Mouse (Mus musculus) ES-E14 (cell line): Measurements from ENCODE around the gene 1700011M02Rik. TPM values are rescaled to one million over a fixed set of nuclear protein-coding genes. Genes with fewer than 3 reads are reported as not detected.
"Not testable (repeated sequence)": the region's sequence is repeated elsewhere in the genome, so short reads cannot be mapped to it uniquely, and the experiment has no call there.

ENCODE experiments used
- DNase-seq: peaks from one replicate; pipeline ENCODE4 v3.0.0-alpha.2; 2013; ENCODE audit warnings: low read depth, low spot score
- H3K27ac ChIP-seq: 2 replicates; pipeline ENCODE4 v1.5.1; 2012; ENCODE audit warnings: low read depth, mild to moderate bottlenecking, low read length, moderate library complexity, mixed read lengths; ENCODE audit not compliant: poor library complexity, insufficient read depth, severe bottlenecking
- H3K36me3 ChIP-seq: 2 replicates; pipeline ENCODE4 v1.6.1; 2012; ENCODE audit warnings: mild to moderate bottlenecking, low read length, moderate library complexity, mixed read lengths; ENCODE audit not compliant: control insufficient read depth, poor library complexity, insufficient read depth, severe bottlenecking
- H3K4me1 ChIP-seq, 2 experiments: fragments of 150-350 bp in 1 of 2; sonication (generic) in 1 of 2; 2 replicates each; pipeline ENCODE4 v1.6.1; 2012; ENCODE audit warnings: low read length in 2 of 2, mild to moderate bottlenecking in 1 of 2, mixed read lengths in 1 of 2; ENCODE audit not compliant: control insufficient read depth in 2 of 2, insufficient read depth in 2 of 2, poor library complexity in 1 of 2
- H3K4me3 ChIP-seq, 2 experiments: fragments of 150-350 bp in 1 of 2; sonication (generic) in 1 of 2; 2 replicates each; pipeline ENCODE4 v1.5.1; 2012; ENCODE audit warnings: low read length in 2 of 2, low read depth in 1 of 2, mild to moderate bottlenecking in 1 of 2, mixed read lengths in 1 of 2; ENCODE audit not compliant: insufficient read depth in 1 of 2, poor library complexity in 1 of 2, severe bottlenecking in 1 of 2
- H3K9ac ChIP-seq: 2 replicates; pipeline ENCODE4 v1.6.1; 2012; ENCODE audit warnings: low read depth, mild to moderate bottlenecking, low read length, mixed read lengths; ENCODE audit not compliant: poor library complexity, insufficient read depth, severe bottlenecking
- H3K9me3 ChIP-seq: fragments of 150-350 bp; sonication (generic); 2 replicates; pipeline ENCODE4 v1.6.1; 2012; ENCODE audit warnings: low read depth, mild to moderate bottlenecking, low read length; ENCODE audit not compliant: control insufficient read depth, insufficient read depth
- CHD2 ChIP-seq: IDR thresholded peaks from 2 replicates; pipeline ENCODE4 v1.6.1; 2014; ENCODE audit warnings: mild to moderate bottlenecking, low read depth, low read length, inconsistent platforms
- MAFK ChIP-seq: IDR thresholded peaks from 2 replicates; pipeline ENCODE4 v1.6.1; 2014; ENCODE audit warnings: mild to moderate bottlenecking, low read depth, low read length, inconsistent platforms; ENCODE audit not compliant: insufficient read depth
- ZNF384 ChIP-seq: IDR thresholded peaks from 2 replicates; pipeline ENCODE4 v1.6.1; 2012; ENCODE audit warnings: low read depth, low read length, inconsistent platforms
- in situ Hi-C, 2 experiments: fragments of 600-800 bp; cut with MboI; formaldehyde crosslinking; loops; one replicate each; pipeline ENCODE4 v1.15.1; 2025; ENCODE audit warnings: low sequenced_read_pairs in 2 of 2, inconsistent platforms in 1 of 2; ENCODE audit not compliant: unreplicated experiment in 2 of 2
- total RNA-seq: library from RNA; depleted of rRNA; stranded (reverse); fragments of 300-350 nt; gene quantifications from 2 replicates; pipeline ENCODE4 v1.2.3, GENCODE M21; 2012; rRNA removed

Gene 1700011M02Rik
- total RNA-seq = not detected in 2 replicates

DNA sequence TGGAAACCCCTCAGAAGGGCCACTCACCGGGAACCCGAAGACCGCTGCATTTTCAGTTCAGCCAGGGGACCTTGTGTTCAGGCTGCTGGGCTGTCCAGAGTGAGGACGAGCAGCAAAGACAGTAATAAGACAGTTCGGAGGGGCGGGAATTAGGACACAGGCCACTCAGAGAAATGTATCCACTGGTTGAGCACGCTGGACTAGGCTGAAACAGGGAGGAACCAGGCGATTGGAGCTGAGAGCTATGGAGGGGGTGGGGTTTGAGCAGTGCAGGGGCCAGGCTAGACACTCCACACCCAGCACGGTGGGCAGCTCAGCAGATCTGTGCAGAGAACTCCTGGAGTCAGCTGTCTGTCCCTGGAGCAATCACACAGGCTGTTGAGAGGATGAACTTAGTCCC is at the start of gene 1700011M02Rik, which contains the start of gene Dmrtc1a:
1700011M02Rik (plus strand) TSS at position 319 of the 400 bp plus-strand sequence.
Dmrtc1a (minus strand) TSS at position 101 of the 400 bp plus-strand sequence.
- H3K4me1 ChIP-seq, H3K36me3 ChIP-seq, DNase-seq, in situ Hi-C loops, H3K27ac ChIP-seq, H3K9ac ChIP-seq, H3K9me3 ChIP-seq, H3K4me3 ChIP-seq: not testable (repeated sequence)

DNA sequence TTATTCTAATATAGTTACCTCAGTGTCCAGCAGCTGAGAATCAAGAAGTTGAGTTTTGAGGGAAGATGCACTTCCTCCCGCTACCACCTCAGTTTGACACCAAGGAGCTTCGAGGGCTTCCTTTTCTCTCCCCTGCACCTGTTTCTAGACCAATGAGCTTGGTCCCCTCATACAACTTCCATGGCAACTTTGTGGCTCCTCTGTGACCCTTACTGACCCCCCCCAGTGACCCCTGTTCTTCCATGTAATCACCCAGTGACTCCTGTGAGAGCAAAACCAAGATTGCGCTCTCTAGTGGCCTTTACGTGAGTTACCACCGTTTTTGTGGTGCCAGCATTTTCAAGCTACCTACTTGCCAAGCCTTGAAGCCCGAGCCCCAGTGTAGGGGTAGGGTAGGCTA is 40.8 kb upstream of the 1700011M02Rik start, which contains the start of gene 1700031F05Rik:
1700031F05Rik (minus strand) TSS at position 101 of the 400 bp plus-strand sequence.
- H3K4me1 ChIP-seq = no peaks in the 10 kb centered on the region
- no peak within 1 kb of the TSS for H3K27ac ChIP-seq
- no peak for DNase-seq
- no peak within 1 kb of the TSS for H3K9ac ChIP-seq
- H3K4me3 ChIP-seq = no peak within 1 kb of the TSS
- no peak for TF ChIP-seq ZNF384
- no peak for TF ChIP-seq MAFK
- H3K36me3 ChIP-seq = no peaks in the 10 kb centered on the region
- H3K9me3 ChIP-seq = no peaks in the 10 kb centered on the region
- in situ Hi-C loops = no loop called here

- H3K9me3 ChIP-seq, H3K27ac ChIP-seq, H3K9ac ChIP-seq, H3K36me3 ChIP-seq, in situ Hi-C loops, H3K4me1 ChIP-seq, DNase-seq, H3K4me3 ChIP-seq: not testable (repeated sequence)
Measured at GRCm38 (mm10) chrX:102914823-102915222, 6.1 kb downstream of the 1700011M02Rik start.

DNA sequence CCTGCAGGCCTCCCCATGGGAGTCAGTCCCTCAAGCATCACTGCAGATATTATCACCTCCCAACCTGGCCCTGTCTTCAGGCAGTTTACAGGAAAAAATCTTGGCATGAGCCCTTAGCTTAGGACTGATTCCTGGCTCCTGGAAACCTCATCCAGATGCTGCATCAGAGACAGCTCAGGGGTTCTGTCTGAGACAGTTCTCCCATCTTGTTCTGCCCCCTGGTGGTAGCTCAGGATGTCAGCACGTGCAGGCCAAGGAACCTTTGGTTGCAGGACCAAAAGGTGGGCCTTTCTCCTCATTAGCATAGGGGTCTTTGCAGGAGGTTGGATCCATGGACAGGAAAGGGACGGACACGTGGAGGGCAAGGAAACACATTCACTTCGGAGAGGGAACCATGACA is 18.0 kb downstream of the 1700011M02Rik start:
- H3K27ac ChIP-seq, in situ Hi-C loops, H3K9me3 ChIP-seq, DNase-seq, H3K36me3 ChIP-seq, H3K4me1 ChIP-seq, H3K9ac ChIP-seq, H3K4me3 ChIP-seq: not testable (repeated sequence)

GRCm38 (mm10) chrX:102928072-102928471 is 19.4 kb downstream of the 1700011M02Rik start, which contains the start of gene 1700018G05Rik:
Gene 1700018G05Rik (plus strand): TSS chrX:102928372.
- H3K4me1 ChIP-seq, H3K9ac ChIP-seq, H3K9me3 ChIP-seq, DNase-seq, H3K27ac ChIP-seq, in situ Hi-C loops, H3K36me3 ChIP-seq, H3K4me3 ChIP-seq: not testable (repeated sequence)

- in situ Hi-C loops = no loop called here
- 0 out of 2 replicates have a peak overlapping the region, but pooled peaks have one; percentile 85 for H3K9ac ChIP-seq
- no peaks in the 10 kb centered on the region for H3K9me3 ChIP-seq
- DNase-seq = no peak
- H3K36me3 ChIP-seq = no peaks in the 10 kb centered on the region
- no peak for TF ChIP-seq ZNF384
- no peak for TF ChIP-seq CHD2
- no peaks in the 10 kb centered on the region for H3K4me1 ChIP-seq
- no peak overlapping the region for H3K27ac ChIP-seq
- peak overlapping the region; percentile 75 to 85 for H3K4me3 ChIP-seq
Measured at GRCm38 (mm10) chrX:102932992-102933570, 24.4 kb downstream of the 1700011M02Rik start.
